Comparison of ENCODE assay signal across 8 mouse cellular contexts in genomic region chr8:12874194-12874791, GRCm38 (mm10). TPM values are rescaled to one million over a fixed set of nuclear protein-coding genes. Genes with fewer than 3 reads are reported as not detected.
DNase-seq lines count a peak whose midpoint lies in the region; ATAC-seq and TF ChIP-seq lines count a peak whose summit lies in the region.

No protein-coding gene starts in this region.

- peaks cover 52% of the 10 kb centered on the region for H3K4me1 ChIP-seq in hindbrain, embryonic 13.5 days (replicated peaks)
- peaks cover 18% of the 10 kb centered on the region for H3K4me1 ChIP-seq in limb, embryonic 10.5 days
- peaks cover 31% of the 10 kb centered on the region for H3K4me1 ChIP-seq in midbrain, embryonic 16.5 days (ENCODE audit: control insufficient read depth, insufficient read depth, low read length)

- H3K4me3 ChIP-seq in left cerebral cortex, adult 2 months: peak overlapping the region; percentile 48
- H3K4me3 ChIP-seq in hindbrain, embryonic 13.5 days: peak overlapping the region; percentile 55
- H3K4me3 ChIP-seq in limb, embryonic 10.5 days: peak overlapping the region; percentile 63
- peak overlapping the region; percentile 61 for H3K4me3 ChIP-seq in midbrain, embryonic 16.5 days (ENCODE audit: low read depth, low read length)

- peak; percentile 60 for ATAC-seq in hindbrain, embryonic 13.5 days (ENCODE audit: low FRiP score)
- peak; percentile 29 for ATAC-seq in midbrain, embryonic 16.5 days
- ATAC-seq in activated CD4-positive, CD25-positive, alpha-beta regulatory T cell, adult 4 months: no peak

- peak overlapping the region; percentile 74 for H3K9ac ChIP-seq in hindbrain, embryonic 13.5 days
- H3K9ac ChIP-seq in midbrain, embryonic 16.5 days (ENCODE audit: low read depth, low read length): peak overlapping the region; percentile 79

- peak overlapping the region; percentile 77 for H3K4me2 ChIP-seq in hindbrain, embryonic 13.5 days
- peak overlapping the region; percentile 88 for H3K4me2 ChIP-seq in midbrain, embryonic 16.5 days (ENCODE audit: low read length)

- H3K9me3 ChIP-seq in hindbrain, embryonic 13.5 days: no peaks in the 10 kb centered on the region
- H3K9me3 ChIP-seq in limb, embryonic 10.5 days (replicated peaks): no peaks in the 10 kb centered on the region
- H3K9me3 ChIP-seq in midbrain, embryonic 16.5 days (replicated peaks; ENCODE audit: control insufficient read depth, low read length, poor library complexity, severe bottlenecking): no peaks in the 10 kb centered on the region

- 15% methylated on average over 8 of the region's 8 CpGs for WGBS in hindbrain, embryonic 13.5 days
- WGBS in limb, embryonic 10.5 days: 21% methylated on average over 8 of the region's 8 CpGs
- WGBS in midbrain, embryonic 16.5 days: 16% methylated on average over 8 of the region's 8 CpGs

- no peaks in the 10 kb centered on the region for H3K27me3 ChIP-seq in hindbrain, embryonic 13.5 days
- H3K27me3 ChIP-seq in limb, embryonic 10.5 days (ENCODE audit: low read depth, poor library complexity, severe bottlenecking): peaks cover 58% of the 10 kb centered on the region
- H3K27me3 ChIP-seq in midbrain, embryonic 16.5 days (ENCODE audit: control insufficient read depth, insufficient read depth, low read depth, low read length): no peaks in the 10 kb centered on the region; the same call in 1 of the 2 replicates

- no peaks in the 10 kb centered on the region for H3K36me3 ChIP-seq in hindbrain, embryonic 13.5 days
- H3K36me3 ChIP-seq in limb, embryonic 10.5 days: no peaks in the 10 kb centered on the region
- no peaks in the 10 kb centered on the region for H3K36me3 ChIP-seq in midbrain, embryonic 16.5 days (ENCODE audit: control insufficient read depth, insufficient read depth, low read length)

- intact Hi-C loops in left cerebral cortex, adult 2 months (cut with DNase I): no loop called here

- no peak overlapping the region for H3K27ac ChIP-seq in left cerebral cortex, adult 2 months
- peak overlapping the region; percentile 14; the same call in 1 of the 2 replicates for H3K27ac ChIP-seq in hindbrain, embryonic 13.5 days
- H3K27ac ChIP-seq in limb, embryonic 10.5 days: peak overlapping the region; percentile 65
- peak overlapping the region; percentile 60 for H3K27ac ChIP-seq in midbrain, embryonic 16.5 days (ENCODE audit: low read length)

- peak in 1 of 2 experiments; percentile 40 for DNase-seq in left cerebral cortex, adult 2 months (ENCODE audit: extremely low spot score in 1 of 2, low spot score in 2 of 2)
- DNase-seq in left cerebral cortex, adult 11 months (ENCODE audit: low spot score): no peak
- peak; percentile 98 for DNase-seq in cerebellum, adult 9-11 months
- DNase-seq in limb, embryonic 10.5 days (ENCODE audit: low spot score): peak; percentile 45
- no peak for DNase-seq in urinary bladder, adult 2 months (ENCODE audit: low spot score)

- no peak for TF ChIP-seq CTCF in left cerebral cortex, adult 2 months (IDR thresholded peaks at IDR 0.05)

RNA-seq across cellular contexts. Expression of gene Mcf2l, which starts 0.7 kb away (rescaled TPM):
- 100 to 1,000 TPM; 235 to 280 TPM for total RNA-seq in left cerebral cortex, adult 2 months (2021)
- 119 and 125 TPM in 2 replicates for polyA plus RNA-seq in hindbrain, embryonic 13.5 days (2015; fragmentation: Nextera tagmentation; extraction: Ambion mirVana)
- polyA plus RNA-seq in limb, embryonic 10.5 days (2016; fragmentation: Nextera tagmentation; extraction: Ambion mirVana): 5.7 and 10.3 TPM in 2 replicates
- 185 and 190 TPM in 2 replicates for polyA plus RNA-seq in midbrain, embryonic 16.5 days (2015; fragmentation: Nextera tagmentation; extraction: Ambion mirVana)
- polyA plus RNA-seq in activated CD4-positive, CD25-positive, alpha-beta regulatory T cell, adult 4 months (2017; shearing (Covaris generic)): under 1 TPM in 1 of 2 experiments, not detected in 1; 0.40 TPM
- polyA plus RNA-seq in urinary bladder, adult 2 months (2012; rRNA removed): 4.8 and 10.3 TPM in 2 replicates

Comparison
In these comparisons a context has a peak if more than half of its experiments do, and no peak if none do; other contexts are left out.
1. DNase-seq: peak in cerebellum, adult 9-11 months (single experiment) and limb, embryonic 10.5 days (single experiment); none in left cerebral cortex, adult 11 months (single experiment) and urinary bladder, adult 2 months (single experiment).
2. RNA of gene Mcf2l, which starts 0.7 kb away (polyA plus RNA-seq): 185 to 190 TPM in midbrain, embryonic 16.5 days and 119 to 125 TPM in hindbrain, embryonic 13.5 days; 5.7 to 10.3 TPM in limb, embryonic 10.5 days, 4.8 to 10.3 TPM in urinary bladder, adult 2 months and 0.40 TPM in activated CD4-positive, CD25-positive, alpha-beta regulatory T cell, adult 4 months; every median in the first group is over 10 times any median in the second.
3. Peak in every context shown above with its lines, with median percentiles within 50 percentile points of each other: H3K4me3 ChIP-seq.